Mouse (Mus musculus) CD4-positive, CD25-positive, alpha-beta regulatory T cell, adult 4 months (primary cell): ENCODE results near the gene Rpl19. TPM values are rescaled to one million over a fixed set of nuclear protein-coding genes. Genes with fewer than 3 reads are reported as not detected.

ENCODE experiments used
- ATAC-seq: one replicate; pipeline ENCODE4 v1.8.0; 2017
- polyA plus RNA-seq, 2 experiments: library from polyadenylated mRNA; unstranded; fragments of 100-300 nt; shearing (Covaris generic); gene quantifications; one replicate each; pipeline ENCODE4 v1.2.1; 2017

Gene Rpl19
- polyA plus RNA-seq, 2 experiments from 2014 or later, result 3,157 to 3,173 TPM

DNA sequence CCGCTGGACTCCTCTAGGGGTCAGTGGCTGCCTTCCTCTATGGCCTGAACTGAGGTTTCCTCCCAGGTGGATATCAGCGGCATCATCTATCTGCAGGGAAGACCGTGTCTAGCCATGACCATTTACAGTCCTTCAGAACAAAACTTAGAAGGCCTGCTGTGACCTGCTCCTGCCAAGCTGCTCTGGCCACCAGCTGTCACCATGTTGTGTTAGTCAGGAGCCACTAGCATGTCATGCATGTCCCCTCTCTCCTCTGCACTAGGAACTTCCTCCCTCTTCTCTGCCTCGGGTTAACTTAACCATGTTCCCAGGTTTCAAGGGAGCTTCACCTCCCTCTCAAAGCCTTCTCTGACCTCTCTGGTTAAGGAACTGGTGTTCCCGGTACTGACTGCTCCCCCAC lies 26.8 kb upstream of the Rpl19 start:
- ATAC-seq, result no peak

DNA sequence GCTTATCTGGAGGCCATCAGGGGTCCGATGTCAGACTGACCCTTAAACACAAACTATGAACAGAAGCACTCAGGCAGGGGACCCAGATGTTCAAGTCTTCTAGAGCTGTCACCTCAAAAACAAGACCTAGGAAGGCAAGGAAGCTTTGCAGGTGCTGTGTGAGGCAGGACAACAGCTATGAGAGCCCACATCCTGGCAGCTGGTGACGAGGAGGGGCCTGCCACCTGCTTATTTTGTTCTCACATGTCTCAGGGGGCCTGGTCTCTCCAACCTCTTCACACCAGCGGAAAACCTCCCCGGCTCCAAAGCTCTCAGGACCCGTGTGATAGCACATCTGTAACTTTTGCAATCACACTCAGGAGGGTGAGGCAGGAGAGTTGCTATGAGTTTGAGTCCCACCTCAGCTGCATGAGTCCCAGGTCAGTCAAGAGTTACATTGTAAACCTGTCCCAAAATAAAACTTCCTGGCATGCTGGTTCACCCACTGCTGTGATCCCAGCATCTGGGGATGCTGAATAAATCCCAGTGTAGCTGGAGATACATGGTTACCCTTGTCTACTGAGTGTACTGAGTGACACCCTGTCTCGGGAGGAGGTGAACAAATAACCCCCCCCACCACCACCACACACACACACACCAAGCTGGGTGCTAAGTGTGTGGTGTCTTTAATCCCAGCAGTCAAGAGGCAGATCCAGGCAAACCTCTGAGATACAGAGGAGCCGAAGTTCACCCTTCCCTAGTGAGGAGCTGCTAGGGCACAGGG lies 26.0 kb upstream of the Rpl19 start:
- peak; percentile 62 for ATAC-seq

DNA sequence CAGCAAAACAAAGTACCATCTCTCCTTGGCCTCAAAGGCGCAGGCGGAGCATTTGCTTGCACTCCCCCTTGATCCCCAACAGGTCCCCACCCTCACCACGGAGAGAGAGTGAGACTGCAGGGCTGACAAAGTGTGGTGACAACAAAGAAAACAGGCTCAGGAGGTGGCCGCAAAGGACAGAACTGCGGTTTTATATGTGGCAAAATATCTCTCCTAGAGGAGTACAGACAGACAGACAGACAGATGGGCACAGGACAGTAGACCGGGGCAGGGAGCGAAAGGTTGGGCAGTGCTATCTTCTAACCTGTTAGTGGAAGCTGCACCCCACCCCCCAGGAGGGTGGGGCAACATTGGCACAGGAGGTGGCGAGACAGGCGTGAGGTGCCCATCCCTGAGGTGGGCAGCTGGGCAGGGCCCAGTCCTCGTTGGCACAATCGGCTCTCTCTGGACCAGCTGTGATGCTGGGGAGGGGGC lies 25.1 kb upstream of the Rpl19 start:
- no peak for ATAC-seq

- ATAC-seq, result no peak
Measured at GRCm38 (mm10) chr11:98001986-98002385, 24.5 kb upstream of the Rpl19 start.

DNA sequence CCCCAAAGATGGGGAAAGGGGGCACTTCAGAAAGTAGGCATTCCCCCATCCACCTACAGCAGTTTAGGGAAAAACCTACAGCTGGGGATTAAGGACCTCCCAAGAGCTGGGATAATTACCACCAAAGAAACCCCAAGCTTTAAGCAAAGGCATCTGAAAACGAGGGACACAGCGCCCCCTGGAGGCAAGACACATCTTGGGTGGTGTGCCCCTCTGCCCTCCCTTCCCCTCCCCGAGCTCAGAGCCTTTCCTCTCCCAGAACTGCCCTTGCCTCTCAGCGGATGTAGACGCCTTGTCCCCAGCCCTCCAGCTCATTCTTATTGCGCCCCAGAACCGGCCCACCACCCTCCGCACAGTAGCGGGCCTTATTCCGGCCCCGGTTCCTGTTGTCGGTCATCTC lies 23.9 kb upstream of the Rpl19 start:
- no peak for ATAC-seq

GRCm38 (mm10) chr11:98003171-98003671 lies 23.3 kb upstream of the Rpl19 start:
- no peak for ATAC-seq

DNA sequence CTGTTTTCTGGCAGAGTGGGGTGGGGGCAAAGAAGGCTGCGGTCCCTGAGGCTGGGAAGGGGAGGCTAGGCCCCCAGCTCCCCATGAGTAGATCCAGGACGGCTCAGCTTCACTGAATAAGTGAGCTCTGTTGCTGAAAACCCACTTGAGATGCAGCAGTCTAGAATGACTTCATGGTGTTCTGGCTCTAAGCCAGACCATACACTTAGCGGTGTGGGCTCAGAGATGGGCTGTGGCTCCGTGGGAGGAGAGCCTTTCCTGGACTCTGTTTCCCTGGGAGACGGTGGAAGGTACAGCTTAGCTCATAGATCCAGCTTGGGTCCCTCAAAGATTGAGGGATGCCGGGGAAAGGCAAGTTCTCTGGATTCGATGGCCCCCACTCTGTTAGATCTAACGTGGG lies 22.3 kb upstream of the Rpl19 start:
- ATAC-seq, result no peak

DNA sequence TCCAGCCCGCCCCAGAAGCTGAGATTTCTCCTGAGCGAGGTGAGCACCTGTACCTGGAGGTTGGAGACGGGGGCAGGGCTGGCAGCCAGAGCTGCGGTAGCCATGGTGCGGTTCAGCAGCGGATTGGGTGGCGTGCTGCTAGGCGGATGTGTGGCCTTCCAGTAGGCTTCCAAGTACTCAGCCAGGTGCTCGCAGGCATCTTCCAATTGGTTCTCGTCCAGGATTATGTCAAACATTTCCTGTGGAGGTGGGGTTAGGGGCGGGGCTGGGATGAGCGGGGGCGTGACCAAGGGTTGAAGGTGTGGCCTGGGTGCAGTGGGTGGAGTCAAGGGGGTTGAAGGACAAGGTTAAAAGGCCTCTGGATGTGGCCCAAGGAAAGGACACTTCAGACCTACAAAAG lies 21.4 kb upstream of the Rpl19 start:
- ATAC-seq, result no peak

DNA sequence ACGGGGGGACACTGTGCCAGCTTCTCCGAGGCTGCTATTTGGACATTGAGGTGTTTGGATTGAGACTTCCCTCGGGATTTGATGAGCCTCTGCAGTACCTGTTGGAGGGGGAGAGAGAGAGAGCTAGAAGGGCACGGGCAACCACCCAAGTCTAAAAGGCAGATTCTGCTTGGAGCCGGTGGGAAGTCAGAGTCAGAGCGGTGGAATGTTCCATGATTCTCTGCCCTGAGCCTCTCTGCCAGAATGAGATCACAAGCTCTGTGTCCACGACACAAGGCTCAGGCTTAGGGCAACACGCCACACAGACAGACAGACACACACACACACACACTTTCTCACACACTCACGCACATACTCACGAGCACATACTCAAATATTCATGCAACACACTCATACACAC lies 20.8 kb upstream of the Rpl19 start:
- no peak for ATAC-seq

DNA sequence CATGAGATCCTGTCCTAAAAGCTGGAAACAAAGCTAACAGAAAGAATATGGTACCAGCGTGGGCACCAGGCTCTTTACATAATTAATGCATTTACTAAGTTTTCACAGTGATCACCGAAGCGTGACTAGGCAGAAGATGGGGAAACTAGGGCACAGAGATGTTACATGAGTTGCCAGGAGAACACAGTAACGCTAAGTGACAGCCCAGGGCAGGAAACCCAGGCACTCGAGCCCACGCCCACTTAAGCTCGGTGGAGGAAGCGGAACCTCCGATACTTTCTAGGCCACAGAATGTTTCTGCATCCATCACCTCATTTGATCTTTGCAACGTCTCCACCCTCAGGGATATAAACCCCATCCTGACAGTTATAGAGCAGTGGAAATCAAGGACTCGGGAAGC lies 18.4 kb upstream of the Rpl19 start:
- peak; percentile 56 for ATAC-seq

GRCm38 (mm10) chr11:98011716-98012115 lies 14.8 kb upstream of the Rpl19 start:
- ATAC-seq, result no peak

GRCm38 (mm10) chr11:98012831-98013230 lies 13.7 kb upstream of the Rpl19 start:
- no peak for ATAC-seq

DNA sequence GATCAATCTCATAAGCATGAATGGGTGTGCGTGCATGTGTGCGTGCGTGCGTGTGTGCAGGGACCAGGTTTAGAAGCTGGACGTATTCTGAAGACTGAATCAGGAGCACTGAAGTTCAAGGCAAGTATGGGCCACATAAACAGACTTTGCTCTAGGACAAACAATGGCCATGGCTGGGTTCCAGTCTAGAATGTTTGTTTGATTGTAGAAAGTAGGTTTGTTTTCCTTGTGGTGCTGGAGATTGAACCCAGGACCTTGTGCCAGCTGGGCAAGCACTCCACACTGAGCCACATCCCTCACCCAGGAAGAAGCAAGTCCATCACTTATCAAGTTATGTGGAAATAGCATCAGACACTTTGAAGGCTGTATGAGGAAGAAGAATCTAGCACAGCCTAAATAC lies 10.3 kb upstream of the Rpl19 start:
- no peak for ATAC-seq

GRCm38 (mm10) chr11:98016824-98017223 lies 9.7 kb upstream of the Rpl19 start:
- no peak for ATAC-seq

DNA sequence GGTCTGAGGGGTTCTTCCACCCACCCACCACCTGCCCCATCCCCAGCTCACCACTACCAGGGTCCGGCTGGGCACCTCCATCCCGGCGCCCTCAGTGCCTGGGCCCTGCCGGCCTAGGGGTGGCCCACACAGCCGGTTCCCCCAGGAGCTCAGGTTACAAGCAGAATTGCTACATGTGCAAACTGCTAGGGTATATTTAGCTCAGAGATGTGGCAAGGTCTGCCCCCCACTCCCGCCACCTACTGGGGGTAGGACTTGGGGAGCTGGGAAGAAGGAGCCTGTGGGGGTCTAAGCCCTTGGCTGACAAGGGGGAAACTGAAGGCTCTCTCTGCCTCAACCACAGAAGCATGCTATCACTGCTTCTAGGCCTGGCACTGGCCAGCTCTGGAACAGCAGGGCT lies 8.3 kb upstream of the Rpl19 start:
- no peak for ATAC-seq

- ATAC-seq, result peak; percentile 53
Measured at GRCm38 (mm10) chr11:98018858-98019641, 7.5 kb upstream of the Rpl19 start.

GRCm38 (mm10) chr11:98019883-98020610 lies 6.5 kb upstream of the Rpl19 start:
- peak; percentile 72 for ATAC-seq

DNA sequence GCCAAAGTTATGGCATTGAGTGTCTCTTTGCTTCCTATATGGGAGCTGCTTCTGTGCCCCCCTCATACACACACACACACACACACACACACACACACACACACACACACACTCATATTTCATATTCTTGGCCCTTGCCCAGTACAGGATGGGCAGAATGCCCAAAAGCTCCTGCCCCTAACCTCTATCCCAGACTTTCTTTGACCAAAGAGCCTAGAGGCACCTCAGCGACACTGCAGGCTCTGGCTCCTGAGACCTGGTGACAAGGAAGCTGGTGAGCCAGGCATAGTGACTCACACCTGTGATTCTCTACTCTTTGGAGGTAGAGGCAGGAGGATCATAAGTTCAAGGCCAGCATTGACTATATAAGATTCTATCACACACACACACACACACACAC lies 5.8 kb upstream of the Rpl19 start:
- ATAC-seq, result no peak

GRCm38 (mm10) chr11:98021118-98021517 lies 5.4 kb upstream of the Rpl19 start:
- no peak for ATAC-seq

- ATAC-seq, result no peak
Measured at GRCm38 (mm10) chr11:98021565-98022252, 4.8 kb upstream of the Rpl19 start.

DNA sequence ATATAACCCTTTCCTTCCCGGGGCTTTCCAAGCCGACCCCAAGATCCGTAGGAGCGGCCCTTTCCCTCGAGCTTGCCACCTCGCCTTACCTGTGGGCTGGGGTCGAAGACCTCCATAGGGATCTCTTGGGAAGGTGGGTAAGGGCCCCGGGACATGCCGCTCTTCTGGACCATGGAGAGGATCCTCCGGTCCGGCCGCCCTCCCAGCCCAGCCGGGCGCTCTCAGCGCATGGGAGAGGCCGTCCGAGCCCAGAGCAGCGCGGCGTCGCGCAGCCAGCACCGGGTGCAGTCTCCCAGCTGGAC lies 4.3 kb upstream of the Rpl19 start:
- ATAC-seq, result no peak

- no peak for ATAC-seq
Measured at GRCm38 (mm10) chr11:98022555-98023371, 3.7 kb upstream of the Rpl19 start, which contains the start of gene Cacnb1. Cacnb1 (minus strand) TSS chr11:98023034.
